Comparison of ENCODE assay signal across 8 mouse cellular contexts in genomic region chr13:15758835-15759632, GRCm38 (mm10).
DNase-seq lines count a peak whose midpoint lies in the region; TF ChIP-seq lines count a peak whose summit lies in the region.

No protein-coding gene starts in this region.

- H3K4me3 ChIP-seq in cortical plate, adult 2 months (ENCODE audit: insufficient read depth, low read length) = peak overlapping the region; percentile 31
- peak overlapping the region; percentile 54 for H3K4me3 ChIP-seq in left cerebral cortex, adult 2 months

- peak; percentile 86 for TF ChIP-seq CTCF in cortical plate, adult 2 months (IDR thresholded peaks at IDR 0.05; ENCODE audit: extremely low read depth, insufficient read depth, low read length)
- TF ChIP-seq CTCF in left cerebral cortex, adult 2 months (IDR thresholded peaks at IDR 0.05) = peak; percentile 99

- DNase-seq in adrenal gland, adult 18-20 months (ENCODE audit: low spot score in 2 of 2) = peak; percentile 69 to 71
- DNase-seq in gastrocnemius, postnatal 10 days = peak; percentile 80
- peak; percentile 47 for DNase-seq in hindlimb bud, embryonic 11.5 days (ENCODE audit: extremely low spot score, low read depth, low spot score)
- DNase-seq in left cerebral cortex, adult 2 months (ENCODE audit: extremely low spot score in 1 of 2, low spot score in 2 of 2) = peak; percentile 86 to 92
- peak; percentile 84 to 85 for DNase-seq in lung, postnatal 4 days
- peak; percentile 62 for DNase-seq in retina, postnatal 7 days (ENCODE audit: low read depth, low spot score)
- peak; percentile 69 to 80 for DNase-seq in urinary bladder, postnatal 36 days (ENCODE audit: low spot score in 2 of 2)

- H3K4me1 ChIP-seq in cortical plate, adult 2 months (ENCODE audit: control insufficient read depth, insufficient read depth, low read length) = peaks cover 1% of the 10 kb centered on the region; the same call in 1 of the 2 replicates

- intact Hi-C loops in left cerebral cortex, adult 2 months (cut with DNase I) = loop anchor here (1.0 kb wide), 1 partner anchor 1089 kb away; no protein-coding TSS in a partner anchor

- TF ChIP-seq POLR2A in cortical plate, adult 2 months (IDR thresholded peaks at IDR 0.05; ENCODE audit: extremely low read depth, insufficient read depth, low read length) = 0 out of 2 replicates have a peak, but pooled peaks have one; percentile 15

- no peak overlapping the region for H3K27ac ChIP-seq in cortical plate, adult 2 months (ENCODE audit: insufficient read depth, low read length)
- H3K27ac ChIP-seq in left cerebral cortex, adult 2 months = peak overlapping the region; percentile 81
